Mouse (Mus musculus) kidney, adult 2 months (tissue): ENCODE measurements around the gene Snx29.

ENCODE experiments used
- CTCF ChIP-seq: fragments of 200-500 bp; conservative IDR thresholded peaks from 2 replicates; pipeline ENCODE4 v1.5.1; 2011; ENCODE audit warnings: low read depth, mild to moderate bottlenecking, control low read depth, low read length, moderate library complexity, mixed read lengths; ENCODE audit not compliant: insufficient read depth, insufficient read length
- POLR2A ChIP-seq: fragments of 200-500 bp; IDR thresholded peaks from one replicate; pipeline ENCODE4 v1.6.1; 2011; ENCODE audit warnings: low read depth, low read length, control low read depth

GRCm38 (mm10) chr16:11386221-11386620 is 63.5 kb downstream of the Snx29 start:
- TF ChIP-seq POLR2A: no peak
- no peak for TF ChIP-seq CTCF
